Mouse (Mus musculus) embryonic fibroblast, embryonic 13.5 days (primary cell): Measurements from ENCODE around the gene Slc35f1.

ENCODE experiments used
- CTCF ChIP-seq: IDR thresholded peaks from 2 replicates; pipeline ENCODE4 v1.5.1; 2011; ENCODE audit warnings: mild to moderate bottlenecking, control low read depth, low read length, moderate library complexity, borderline replicate concordance; ENCODE audit not compliant: insufficient read depth
- POLR2A ChIP-seq: IDR thresholded peaks from 2 replicates; pipeline ENCODE4 v1.6.1; 2011; ENCODE audit warnings: low read depth, mild to moderate bottlenecking, control low read depth, low read length, moderate library complexity

DNA sequence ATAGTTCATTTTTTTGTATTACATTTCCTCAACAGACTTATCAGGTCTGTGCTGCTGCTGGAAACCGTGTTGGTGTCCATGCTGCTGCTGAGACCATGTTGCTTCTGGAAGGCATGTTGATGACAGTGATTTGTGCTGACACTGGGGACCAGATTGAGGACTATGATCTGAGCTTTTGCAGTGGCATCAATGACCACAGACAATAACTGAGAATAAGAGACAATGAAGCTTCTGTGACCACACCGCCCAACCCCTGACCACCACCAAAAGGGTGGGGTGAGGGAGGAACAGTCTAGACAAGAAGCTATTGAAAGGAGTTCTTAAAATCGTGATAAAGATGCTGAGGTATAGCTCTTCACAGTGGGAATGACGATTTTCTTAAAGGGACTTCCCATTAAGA lies 135.4 kb downstream of the Slc35f1 start:
- TF ChIP-seq POLR2A (no peak), CTCF (no peak)
